In the genomic region with DNA sequence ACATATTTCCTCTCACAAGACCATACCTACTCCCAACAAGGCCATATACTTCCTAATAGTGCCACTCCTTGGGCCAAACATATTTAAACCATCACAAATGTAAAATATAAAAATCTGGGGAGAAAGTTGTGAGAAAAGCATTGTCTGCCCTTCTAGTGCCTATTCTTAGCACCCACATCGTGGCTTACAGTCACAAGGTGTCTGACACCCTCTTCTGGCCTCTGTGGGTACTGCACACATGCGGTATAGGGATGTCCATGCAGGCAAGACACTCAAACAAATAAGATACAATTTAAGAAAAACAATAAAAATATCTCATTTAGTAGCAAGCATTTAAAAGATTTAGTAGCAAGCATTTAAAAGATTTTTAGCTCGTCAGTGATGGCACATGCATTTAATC, we compare ENCODE assay signal across 8 mouse cellular contexts. TPM values are rescaled to one million over a fixed set of nuclear protein-coding genes. Genes with fewer than 3 reads are reported as not detected.
A peak's percentile ranks its signal among the peaks of the same experiment; 100 is the strongest.
DNase-seq lines count a peak whose midpoint lies in the region; ATAC-seq lines count a peak whose summit lies in the region.

No protein-coding gene starts in this region.

- no peaks in the 10 kb centered on the region for H3K9me3 ChIP-seq in liver, embryonic 11.5 days (ENCODE audit: control insufficient read depth, low read length)

- H3K4me1 ChIP-seq in liver, embryonic 11.5 days (replicated peaks; ENCODE audit: control insufficient read depth, insufficient read depth, low read length), result no peaks in the 10 kb centered on the region

- H3K4me2 ChIP-seq in liver, embryonic 11.5 days, result no peak overlapping the region

- 48% methylated on average over 3 of the region's 3 CpGs for WGBS in liver, embryonic 11.5 days

- H3K36me3 ChIP-seq in liver, embryonic 11.5 days (ENCODE audit: control insufficient read depth, insufficient read depth, low read length), result peaks cover 31% of the 10 kb centered on the region

- no peak overlapping the region for H3K9ac ChIP-seq in liver, embryonic 11.5 days (ENCODE audit: low read depth, low read length)

- H3K4me3 ChIP-seq in liver, embryonic 11.5 days (ENCODE audit: low read depth, low read length), result no peak overlapping the region

- H3K27me3 ChIP-seq in liver, embryonic 11.5 days (replicated peaks; ENCODE audit: control insufficient read depth, insufficient read depth, low read length), result no peaks in the 10 kb centered on the region

- H3K27ac ChIP-seq in liver, embryonic 11.5 days (ENCODE audit: low read depth, low read length), result no peak overlapping the region

- peak; percentile 82 to 83 for DNase-seq in B cell, adult 2 months
- peak; percentile 89 for DNase-seq in NIH3T3 (ENCODE audit: low read depth)
- peak; percentile 65 for DNase-seq in cerebellum, adult 8-10 months
- peak; percentile 68 to 73 for DNase-seq in frontal cortex, postnatal 25 days (ENCODE audit: low spot score in 2 of 2)
- peak; percentile 60 to 90 for DNase-seq in kidney, adult 8-10 months
- peak; percentile 60 for DNase-seq in liver, embryonic 11.5 days (ENCODE audit: low spot score)
- DNase-seq in ovary, postnatal 14 days (ENCODE audit: low spot score), result peak; percentile 69
- DNase-seq in thymus, postnatal 14 days, result peak; percentile 87

- ATAC-seq in liver, embryonic 11.5 days (replicated peaks; ENCODE audit: low FRiP score), result peak; percentile 74

RNA-seq across cellular contexts. Expression of a gene that starts 23.8 kb away (rescaled TPM):
- polyA plus RNA-seq in liver, embryonic 11.5 days (2014; fragmentation: Nextera tagmentation; extraction: Ambion mirVana), result 194 and 220 TPM in 2 replicates
